Mouse (Mus musculus): ENCODE measurements around the gene Iqsec1. TPM values are rescaled to one million over a fixed set of nuclear protein-coding genes. Genes with fewer than 3 reads are reported as not detected.

Gene Iqsec1
- polyA plus RNA-seq, 1 experiment, result 191 TPM

DNA sequence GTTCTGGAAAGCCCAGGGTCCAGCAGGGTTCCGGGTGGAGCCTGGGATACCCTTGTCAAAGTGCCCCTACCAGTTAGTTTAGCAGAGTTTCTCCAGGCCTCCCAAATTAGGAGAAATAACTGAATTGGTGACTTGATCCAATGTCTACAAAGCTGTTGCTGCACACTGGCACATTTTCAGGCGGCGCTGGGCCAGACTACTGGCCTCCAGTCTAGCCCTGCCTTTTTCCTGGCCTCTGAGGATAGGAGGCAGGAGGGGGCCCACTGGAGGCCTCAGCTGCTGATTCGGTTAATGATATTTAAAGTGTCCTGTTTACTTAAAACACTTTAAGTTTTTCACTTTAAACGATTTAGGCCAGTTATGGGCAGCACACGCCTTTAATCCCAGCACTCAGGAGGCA lies 364.3 kb downstream of the Iqsec1 start:
- WGBS, result 48% methylated on average over 6 of the region's 6 CpGs
- TF ChIP-seq POLR2A (IDR thresholded peaks at IDR 0.05; ENCODE audit: borderline replicate concordance, extremely low read depth, low read depth, low read length) (no peak), CTCF (IDR thresholded peaks at IDR 0.05; ENCODE audit: insufficient read depth, low read length) (no peak)
- H3K4me3 ChIP-seq (replicated peaks; ENCODE audit: extremely low read depth, low read depth, low read length), result no peak overlapping the region
- no peak for DNase-seq
- peaks cover 11% of the 10 kb centered on the region for H3K4me1 ChIP-seq (ENCODE audit: control insufficient read depth, insufficient read depth, low read length)

- WGBS, result 84% methylated on average over 5 of the region's 5 CpGs
- Histone ChIP-seq H3K4me3 (replicated peaks; ENCODE audit: extremely low read depth, low read depth, low read length) (no peak overlapping the region), H3K4me1 (ENCODE audit: control insufficient read depth, insufficient read depth, low read length) (peaks cover 14% of the 10 kb centered on the region)
- DNase-seq, result no peak
- no peak for TF ChIP-seq POLR2A (IDR thresholded peaks at IDR 0.05; ENCODE audit: borderline replicate concordance, extremely low read depth, low read depth, low read length)
- TF ChIP-seq CTCF (IDR thresholded peaks at IDR 0.05; ENCODE audit: insufficient read depth, low read length), result no peak
Measured at GRCm38 (mm10) chr6:90623456-90623836, 365.0 kb downstream of the Iqsec1 start.

DNA sequence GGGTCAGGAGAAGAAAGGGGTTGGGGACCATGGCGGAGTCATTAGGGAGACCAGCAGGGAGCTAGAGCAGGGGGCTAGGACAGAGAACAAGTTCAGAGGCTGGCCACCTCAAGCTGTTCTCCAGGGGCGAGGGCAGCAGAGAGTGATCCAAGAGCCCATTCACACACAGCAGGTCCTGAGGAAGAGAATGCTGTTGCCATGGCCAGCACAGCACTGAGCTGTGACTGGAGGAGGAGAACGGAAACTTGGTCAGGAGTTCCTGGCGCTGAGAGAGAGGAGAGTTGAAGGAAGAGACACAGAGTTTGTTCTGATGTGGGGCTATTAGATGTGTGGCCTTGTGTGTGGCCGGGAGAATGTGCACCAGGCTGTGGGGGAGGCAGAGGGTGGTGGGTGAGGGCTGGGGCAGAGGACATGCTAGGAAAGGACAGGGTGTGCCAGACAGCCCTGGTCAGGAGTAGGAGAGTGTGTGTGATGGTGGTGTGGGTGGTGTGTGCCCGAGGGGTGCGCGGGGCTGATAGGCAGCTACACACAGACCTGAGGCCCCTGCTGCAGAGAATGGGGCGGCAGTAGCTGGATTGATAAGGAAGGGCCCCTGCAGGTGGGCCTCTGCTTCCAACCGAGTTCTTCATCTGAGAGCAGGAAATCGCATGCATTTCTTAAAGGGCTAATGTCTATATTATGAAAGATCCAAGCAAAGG lies 365.6 kb downstream of the Iqsec1 start:
- TF ChIP-seq POLR2A (IDR thresholded peaks at IDR 0.05; ENCODE audit: borderline replicate concordance, extremely low read depth, low read depth, low read length), result no peak
- Histone ChIP-seq H3K4me1 (ENCODE audit: control insufficient read depth, insufficient read depth, low read length) (peaks cover 14% of the 10 kb centered on the region), H3K4me3 (replicated peaks; ENCODE audit: extremely low read depth, low read depth, low read length) (no peak overlapping the region)
- no peak for DNase-seq
- WGBS, result 52% methylated on average over 11 of the region's 11 CpGs

- no peak for TF ChIP-seq POLR2A (IDR thresholded peaks at IDR 0.05; ENCODE audit: borderline replicate concordance, extremely low read depth, low read depth, low read length)
- no peak for TF ChIP-seq CTCF (IDR thresholded peaks at IDR 0.05; ENCODE audit: insufficient read depth, low read length)
- peaks cover 14% of the 10 kb centered on the region for H3K4me1 ChIP-seq (ENCODE audit: control insufficient read depth, insufficient read depth, low read length)
- H3K4me3 ChIP-seq (replicated peaks; ENCODE audit: extremely low read depth, low read depth, low read length), result no peak overlapping the region
- WGBS, result 39% methylated on average over 6 of the region's 6 CpGs
- no peak for DNase-seq
Measured at GRCm38 (mm10) chr6:90621584-90621890, 366.9 kb downstream of the Iqsec1 start.

DNA sequence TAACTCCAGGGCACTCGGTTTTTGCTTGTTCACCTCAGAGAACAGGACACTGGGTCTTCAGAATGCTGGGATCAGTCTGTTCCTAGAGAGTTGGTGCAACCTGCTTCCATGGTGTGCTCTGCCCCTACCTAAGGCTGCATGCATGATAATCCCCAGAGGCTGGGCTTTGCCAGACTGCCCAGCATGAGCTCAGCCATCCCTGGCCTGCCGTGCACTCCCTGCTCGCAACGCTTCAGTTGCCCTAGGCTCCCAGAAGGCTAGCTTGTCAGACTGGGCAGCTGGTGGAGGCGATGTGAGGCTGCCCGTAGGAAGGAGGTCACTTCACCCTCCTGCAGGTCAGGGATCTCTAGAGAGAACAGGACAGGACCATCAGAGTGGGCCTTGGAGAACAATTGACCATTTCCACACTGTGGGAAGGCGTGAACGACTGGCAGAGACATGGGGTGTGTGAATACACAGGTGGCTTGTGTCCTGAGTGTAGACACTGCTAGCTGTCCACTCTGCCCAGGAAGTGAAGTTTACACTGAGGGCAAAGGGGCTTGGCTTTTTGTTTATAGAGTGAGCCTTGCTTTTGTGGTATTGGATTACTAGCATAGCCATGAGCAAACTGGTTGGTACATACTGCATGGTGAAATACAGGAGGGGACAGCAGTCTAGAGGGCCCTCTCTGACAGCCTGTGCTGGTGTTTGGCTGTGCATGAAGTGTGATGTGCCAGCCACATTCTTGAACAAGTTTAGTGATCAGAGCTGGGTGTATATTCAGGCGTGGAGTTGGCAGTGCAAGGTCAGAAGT lies 367.5 kb downstream of the Iqsec1 start:
- Histone ChIP-seq H3K4me1 (ENCODE audit: control insufficient read depth, insufficient read depth, low read length) (peaks cover 14% of the 10 kb centered on the region), H3K4me3 (replicated peaks; ENCODE audit: extremely low read depth, low read depth, low read length) (no peak overlapping the region)
- TF ChIP-seq CTCF (IDR thresholded peaks at IDR 0.05; ENCODE audit: insufficient read depth, low read length) (no peak), POLR2A (IDR thresholded peaks at IDR 0.05; ENCODE audit: borderline replicate concordance, extremely low read depth, low read depth, low read length) (no peak)
- 67% methylated on average over 9 of the region's 9 CpGs for WGBS
- DNase-seq, result no peak

GRCm38 (mm10) chr6:90619936-90620335 lies 368.5 kb downstream of the Iqsec1 start:
- 78% methylated on average over 5 of the region's 5 CpGs for WGBS
- DNase-seq, result no peak
- TF ChIP-seq CTCF (IDR thresholded peaks at IDR 0.05; ENCODE audit: insufficient read depth, low read length) (no peak), POLR2A (IDR thresholded peaks at IDR 0.05; ENCODE audit: borderline replicate concordance, extremely low read depth, low read depth, low read length) (no peak)
- peaks cover 14% of the 10 kb centered on the region for H3K4me1 ChIP-seq (ENCODE audit: control insufficient read depth, insufficient read depth, low read length)
- no peak overlapping the region for H3K4me3 ChIP-seq (replicated peaks; ENCODE audit: extremely low read depth, low read depth, low read length)

- Histone ChIP-seq H3K4me3 (replicated peaks; ENCODE audit: extremely low read depth, low read depth, low read length) (no peak overlapping the region), H3K4me1 (ENCODE audit: control insufficient read depth, insufficient read depth, low read length) (peaks cover 14% of the 10 kb centered on the region)
- no peak for DNase-seq
- no peak for TF ChIP-seq CTCF (IDR thresholded peaks at IDR 0.05; ENCODE audit: insufficient read depth, low read length)
- no peak for TF ChIP-seq POLR2A (IDR thresholded peaks at IDR 0.05; ENCODE audit: borderline replicate concordance, extremely low read depth, low read depth, low read length)
- WGBS, result 51% methylated on average over 19 of the region's 19 CpGs
Measured at GRCm38 (mm10) chr6:90618821-90619636, 369.5 kb downstream of the Iqsec1 start.

- WGBS, result 45% methylated on average over 4 of the region's 4 CpGs
Measured at GRCm38 (mm10) chr6:90618274-90618673, 370.2 kb downstream of the Iqsec1 start.

GRCm38 (mm10) chr6:90616481-90616880 lies 372.0 kb downstream of the Iqsec1 start:
- peaks cover 14% of the 10 kb centered on the region for H3K4me1 ChIP-seq (ENCODE audit: control insufficient read depth, insufficient read depth, low read length)
- no peak overlapping the region for H3K4me3 ChIP-seq (replicated peaks; ENCODE audit: extremely low read depth, low read depth, low read length)
- no peak for DNase-seq
- 86% methylated on average over 6 of the region's 6 CpGs for WGBS
- no peak for TF ChIP-seq POLR2A (IDR thresholded peaks at IDR 0.05; ENCODE audit: borderline replicate concordance, extremely low read depth, low read depth, low read length)
- TF ChIP-seq CTCF (IDR thresholded peaks at IDR 0.05; ENCODE audit: insufficient read depth, low read length), result no peak

More at GRCm38 (mm10) chr6:90618274-90618673, 370.2 kb downstream of the Iqsec1 start:
- DNase-seq, result no peak
- H3K4me3 ChIP-seq (replicated peaks; ENCODE audit: extremely low read depth, low read depth, low read length), result no peak overlapping the region
- peaks cover 14% of the 10 kb centered on the region for H3K4me1 ChIP-seq (ENCODE audit: control insufficient read depth, insufficient read depth, low read length)
- TF ChIP-seq POLR2A (IDR thresholded peaks at IDR 0.05; ENCODE audit: borderline replicate concordance, extremely low read depth, low read depth, low read length) (no peak), CTCF (IDR thresholded peaks at IDR 0.05; ENCODE audit: insufficient read depth, low read length) (no peak)
